Mouse (Mus musculus) hindbrain, embryonic 16.5 days (tissue): Measurements from ENCODE around the gene Epn3. TPM values are rescaled to one million over a fixed set of nuclear protein-coding genes. Genes with fewer than 3 reads are reported as not detected.

Experiments used
- ATAC-seq: fragments of 200-750 bp; cut with Nextera tagmentation; 2 replicates; pipeline ENCODE4 v1.8.0; 2017; ENCODE audit warnings: moderate TSS enrichment, moderate library complexity
- H3K27ac ChIP-seq: fragments of 300-500 bp; sonication (generic); 2 replicates; pipeline ENCODE4 v1.5.1; 2014; ENCODE audit warnings: low read depth, mild to moderate bottlenecking, control low read depth, low read length, moderate library complexity
- H3K27me3 ChIP-seq: fragments of 300-500 bp; sonication (generic); replicated peaks from 2 replicates; pipeline ENCODE4 v1.6.1; 2014; ENCODE audit warnings: low read length; ENCODE audit not compliant: control insufficient read depth, insufficient read depth
- H3K36me3 ChIP-seq: fragments of 300-500 bp; sonication (generic); 2 replicates; pipeline ENCODE4 v1.6.1; 2014; ENCODE audit warnings: mild to moderate bottlenecking, low read length, moderate library complexity, mixed read lengths; ENCODE audit not compliant: control insufficient read depth, insufficient read depth
- H3K4me1 ChIP-seq: fragments of 300-500 bp; sonication (generic); 2 replicates; pipeline ENCODE4 v1.6.1; 2014; ENCODE audit warnings: low read depth, low read length; ENCODE audit not compliant: control insufficient read depth, insufficient read depth
- H3K4me2 ChIP-seq: fragments of 300-500 bp; sonication (generic); 2 replicates; pipeline ENCODE4 v1.6.1; 2014; ENCODE audit warnings: mild to moderate bottlenecking, low read length, control low read depth, moderate library complexity
- H3K4me3 ChIP-seq: fragments of 300-500 bp; sonication (generic); 2 replicates; pipeline ENCODE4 v1.5.1; 2014; ENCODE audit warnings: mild to moderate bottlenecking, low read length, control low read depth, moderate library complexity
- H3K9ac ChIP-seq: fragments of 300-500 bp; sonication (generic); 2 replicates; pipeline ENCODE4 v1.6.1; 2014; ENCODE audit warnings: low read depth, mild to moderate bottlenecking, control low read depth, low read length, moderate library complexity
- H3K9me3 ChIP-seq: fragments of 300-500 bp; sonication (generic); 2 replicates; pipeline ENCODE4 v1.6.1; 2014; ENCODE audit warnings: mild to moderate bottlenecking, low read length, moderate library complexity; ENCODE audit not compliant: control insufficient read depth
- WGBS: fragments of 180-500 bp; shearing (Covaris S2); extraction: QIAGEN DNeasy Blood & Tissue Kit; methylation state at CpG from one replicate; pipeline ENCODE4 v1.1.7; 2014; 5-methylcytosine and 5-hydroxymethylcytosine counted together
- polyA plus RNA-seq: library from polyadenylated mRNA; unstranded; fragments of >200 nt; fragmentation: Nextera tagmentation; extraction: Ambion mirVana; gene quantifications from 2 replicates; pipeline ENCODE4 v1.2.1, GENCODE M21; 2015

The Epn3 gene
- polyA plus RNA-seq, 1 experiment from 2014 or later: 3.0 TPM

GRCm38 (mm10) chr11:94539761-94540160 lies 40.0 kb upstream of the Epn3 start:
- H3K9me3 ChIP-seq: no peaks in the 10 kb centered on the region
- 79% methylated on average over 7 of the region's 7 CpGs for WGBS
- H3K27ac ChIP-seq: no peak overlapping the region
- H3K4me1 ChIP-seq: no peaks in the 10 kb centered on the region
- H3K4me2 ChIP-seq: no peak overlapping the region
- H3K27me3 ChIP-seq: no peaks in the 10 kb centered on the region
- ATAC-seq: no peak
- H3K4me3 ChIP-seq: no peak overlapping the region
- no peaks in the 10 kb centered on the region for H3K36me3 ChIP-seq
- no peak overlapping the region for H3K9ac ChIP-seq

GRCm38 (mm10) chr11:94538733-94539292 lies 39.0 kb upstream of the Epn3 start:
- Histone ChIP-seq H3K27me3 (no peaks in the 10 kb centered on the region), H3K9ac (no peak overlapping the region), H3K4me1 (no peaks in the 10 kb centered on the region), H3K9me3 (no peaks in the 10 kb centered on the region), H3K27ac (no peak overlapping the region), H3K4me2 (no peak overlapping the region), H3K36me3 (no peaks in the 10 kb centered on the region), H3K4me3 (no peak overlapping the region)
- 75% methylated on average over 8 of the region's 8 CpGs for WGBS
- ATAC-seq: no peak

DNA sequence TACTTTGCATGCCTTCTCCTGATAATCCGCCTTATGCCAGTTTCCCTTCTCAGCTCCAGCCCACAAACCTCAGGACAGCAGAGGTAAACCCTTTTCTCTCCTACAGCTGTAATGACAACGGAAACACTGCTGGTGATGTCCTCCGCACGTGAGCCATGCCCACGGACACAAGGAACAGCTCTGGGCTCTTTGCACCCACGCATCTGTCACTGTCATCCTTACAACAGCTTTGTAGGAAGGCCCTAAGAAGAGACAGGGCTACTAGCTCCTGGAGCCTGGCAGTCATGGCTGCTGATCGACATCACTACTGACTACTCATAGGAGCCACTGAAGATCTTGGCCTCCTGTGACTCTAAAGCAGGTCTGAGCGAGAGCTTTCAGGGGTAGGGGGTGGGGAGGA lies 33.4 kb upstream of the Epn3 start:
- Histone ChIP-seq H3K27me3 (no peaks in the 10 kb centered on the region), H3K4me2 (no peak overlapping the region), H3K9me3 (no peaks in the 10 kb centered on the region), H3K4me1 (no peaks in the 10 kb centered on the region), H3K36me3 (no peaks in the 10 kb centered on the region), H3K9ac (no peak overlapping the region), H3K4me3 (no peak overlapping the region), H3K27ac (no peak overlapping the region)
- no peak for ATAC-seq
- WGBS: 73% methylated on average over 8 of the region's 8 CpGs

DNA sequence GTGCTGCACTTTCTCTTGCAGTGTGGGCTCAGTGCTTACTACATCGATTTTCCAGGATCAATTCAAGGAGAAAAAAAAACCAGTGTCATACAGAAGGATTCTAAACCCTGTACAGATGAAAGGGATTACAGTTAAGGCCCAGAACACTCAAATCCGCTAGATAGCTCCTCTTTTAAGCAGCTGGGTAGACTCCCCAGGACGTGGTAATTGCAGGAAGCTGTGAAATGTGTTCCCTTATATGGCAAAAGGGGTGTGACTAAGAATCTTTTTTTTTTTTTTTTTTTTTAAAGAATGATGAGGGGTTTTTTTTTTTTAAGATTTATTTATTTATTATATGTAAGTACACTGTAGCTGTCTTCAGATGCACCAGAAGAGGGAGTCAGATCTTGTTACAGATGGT lies 29.1 kb upstream of the Epn3 start:
- no peaks in the 10 kb centered on the region for H3K4me1 ChIP-seq
- H3K4me2 ChIP-seq: no peak overlapping the region
- no peak overlapping the region for H3K27ac ChIP-seq
- no peak overlapping the region for H3K9ac ChIP-seq
- ATAC-seq: no peak
- H3K36me3 ChIP-seq: no peaks in the 10 kb centered on the region
- no peak overlapping the region for H3K4me3 ChIP-seq
- H3K9me3 ChIP-seq: no peaks in the 10 kb centered on the region
- H3K27me3 ChIP-seq: no peaks in the 10 kb centered on the region
- WGBS: 46% methylated on average over 3 of the region's 3 CpGs

DNA sequence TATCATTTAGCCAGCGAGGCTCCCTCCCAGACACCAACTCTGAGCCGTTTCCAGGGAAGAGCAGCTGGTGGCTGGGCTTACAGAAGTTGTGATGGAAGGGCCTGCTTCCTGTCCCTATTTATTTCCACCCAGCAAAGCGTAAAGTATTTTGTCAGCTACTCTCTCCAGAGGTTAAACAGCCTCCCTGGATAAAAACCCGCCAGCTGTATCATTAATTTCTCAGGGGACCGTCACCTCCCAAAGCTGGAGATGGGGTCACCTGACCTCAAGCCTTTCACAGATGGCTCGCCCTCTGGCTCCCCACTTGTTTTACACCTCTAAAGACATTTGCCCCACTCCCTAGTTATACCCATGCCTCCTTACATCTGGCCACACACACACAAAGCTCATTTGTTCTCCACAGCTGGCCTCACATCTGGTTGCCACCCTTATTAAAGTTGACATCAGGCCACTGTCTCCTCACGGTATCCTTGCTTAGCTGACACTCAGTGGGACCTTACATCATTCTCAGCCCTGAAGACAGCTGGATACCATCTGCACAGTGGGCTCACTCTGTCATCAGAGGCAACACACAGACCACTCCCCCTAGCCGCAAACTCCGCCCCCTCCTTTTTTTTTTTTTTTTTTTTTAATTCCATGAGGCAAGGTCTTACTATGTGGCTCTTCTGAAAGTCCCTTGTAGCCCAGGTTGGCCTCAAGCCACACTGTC lies 26.6 kb upstream of the Epn3 start:
- no peaks in the 10 kb centered on the region for H3K9me3 ChIP-seq
- no peaks in the 10 kb centered on the region for H3K4me1 ChIP-seq
- no peaks in the 10 kb centered on the region for H3K27me3 ChIP-seq
- WGBS: 39% methylated on average over 9 of the region's 9 CpGs
- no peak overlapping the region for H3K9ac ChIP-seq
- ATAC-seq: no peak
- no peak overlapping the region for H3K4me3 ChIP-seq
- no peak overlapping the region for H3K27ac ChIP-seq
- no peak overlapping the region for H3K4me2 ChIP-seq
- H3K36me3 ChIP-seq: no peaks in the 10 kb centered on the region

GRCm38 (mm10) chr11:94521219-94521843 lies 21.6 kb upstream of the Epn3 start, which contains the start of gene Mycbpap:
Gene Mycbpap (minus strand): TSS chr11:94521742.
- Histone ChIP-seq H3K27me3 (no peaks in the 10 kb centered on the region), H3K4me1 (no peaks in the 10 kb centered on the region), H3K4me2 (peak within 1 kb of the TSS; percentile 93), H3K9ac (peak within 1 kb of the TSS; percentile 71), H3K36me3 (no peaks in the 10 kb centered on the region), H3K9me3 (no peaks in the 10 kb centered on the region), H3K4me3 (peak within 1 kb of the TSS; percentile 57), H3K27ac (peak within 1 kb of the TSS; percentile 40; the same call in 1 of the 2 replicates)
- ATAC-seq: peak; percentile 90
- WGBS: 1% methylated on average over 42 of the region's 42 CpGs

DNA sequence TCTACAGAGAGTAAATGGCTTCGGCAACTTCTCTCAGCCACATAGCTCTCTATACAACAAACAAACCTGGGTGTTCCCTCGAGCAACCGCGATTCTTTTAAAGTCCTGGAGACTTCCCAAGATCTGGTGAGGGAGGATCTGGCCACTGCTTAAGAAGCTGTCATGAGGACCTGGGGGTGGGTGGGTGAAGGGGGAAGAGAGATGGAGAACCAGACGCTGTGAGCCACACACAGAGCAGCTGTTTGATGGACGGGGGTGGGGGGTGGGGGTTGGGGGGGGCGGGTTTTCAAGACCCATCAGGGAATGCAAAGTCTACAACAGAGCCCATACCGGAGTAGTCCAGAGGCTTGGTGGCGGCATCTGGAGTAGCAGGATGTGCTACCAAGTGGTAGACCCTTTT lies 13.7 kb upstream of the Epn3 start:
- H3K9ac ChIP-seq: no peak overlapping the region
- 59% methylated on average over 9 of the region's 9 CpGs for WGBS
- no peaks in the 10 kb centered on the region for H3K9me3 ChIP-seq

GRCm38 (mm10) chr11:94508976-94509375 lies 9.2 kb upstream of the Epn3 start:
- H3K27ac ChIP-seq: no peak overlapping the region
- no peak overlapping the region for H3K4me2 ChIP-seq
- no peaks in the 10 kb centered on the region for H3K4me1 ChIP-seq
- no peaks in the 10 kb centered on the region for H3K9me3 ChIP-seq
- no peak overlapping the region for H3K9ac ChIP-seq
- no peaks in the 10 kb centered on the region for H3K36me3 ChIP-seq
- 92% methylated on average over 10 of the region's 10 CpGs for WGBS
- ATAC-seq: no peak
- H3K4me3 ChIP-seq: no peak overlapping the region
- H3K27me3 ChIP-seq: no peaks in the 10 kb centered on the region; the same call in 1 of the 2 replicates

More for the DNA sequence above, 13.7 kb upstream of the Epn3 start:
- H3K27ac ChIP-seq: no peak overlapping the region
- H3K4me2 ChIP-seq: no peak overlapping the region
- no peak for ATAC-seq
- H3K4me1 ChIP-seq: no peaks in the 10 kb centered on the region
- H3K4me3 ChIP-seq: no peak overlapping the region
- H3K36me3 ChIP-seq: no peaks in the 10 kb centered on the region
- H3K27me3 ChIP-seq: no peaks in the 10 kb centered on the region

DNA sequence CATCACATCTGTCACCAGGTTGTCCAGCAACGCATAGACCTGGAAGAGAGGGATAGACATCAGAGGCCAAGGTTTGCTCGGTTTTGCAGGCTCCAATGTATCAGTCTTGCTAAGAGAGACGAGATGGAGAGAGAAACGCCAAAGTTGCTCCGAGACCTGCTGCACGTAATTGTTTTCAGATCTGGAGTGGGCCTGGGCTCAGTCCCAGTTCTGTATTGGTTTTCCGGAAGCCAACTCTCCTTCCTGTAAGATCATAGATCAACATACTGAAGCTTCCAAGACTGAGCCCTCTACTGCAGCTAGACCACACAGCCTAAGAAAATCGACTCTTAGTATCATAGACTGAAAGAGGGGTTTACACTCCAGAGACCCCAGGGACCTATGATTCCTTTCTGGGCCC lies 1.7 kb upstream of the Epn3 start:
- H3K4me2 ChIP-seq: no peak overlapping the region
- no peak overlapping the region for H3K9ac ChIP-seq
- no peak for ATAC-seq
- H3K4me1 ChIP-seq: peaks cover 18% of the 10 kb centered on the region
- H3K27me3 ChIP-seq: peaks cover 2% of the 10 kb centered on the region; the same call in 1 of the 2 replicates
- H3K4me3 ChIP-seq: no peak overlapping the region
- H3K36me3 ChIP-seq: no peaks in the 10 kb centered on the region
- no peak overlapping the region for H3K27ac ChIP-seq
- WGBS: 86% methylated on average over 8 of the region's 8 CpGs
- H3K9me3 ChIP-seq: no peaks in the 10 kb centered on the region
